Mouse (Mus musculus) myocyte (in vitro differentiated cells): ENCODE measurements around the gene Yap1.

ENCODE experiments used
- CEBPB ChIP-seq: IDR thresholded peaks from 2 replicates; pipeline ENCODE4 v1.6.1; 2011; ENCODE audit warnings: mild to moderate bottlenecking, moderate library complexity; ENCODE audit not compliant: poor library complexity, insufficient read depth, severe bottlenecking
- E2F4 ChIP-seq: IDR thresholded peaks from one replicate; pipeline ENCODE4 v1.6.1; 2011; ENCODE audit warnings: mild to moderate bottlenecking, control low read depth, moderate library complexity; ENCODE audit not compliant: insufficient read depth
- MAX ChIP-seq: IDR thresholded peaks from one replicate; pipeline ENCODE4 v1.6.1; 2011; ENCODE audit warnings: low read depth, mild to moderate bottlenecking, control low read depth
- MYOG ChIP-seq, 3 experiments: IDR thresholded peaks; one replicate each; pipeline ENCODE4 v1.6.1; 2011; ENCODE audit warnings: control low read depth in 2 of 3, low read depth in 2 of 3, mild to moderate bottlenecking in 2 of 3; ENCODE audit not compliant: insufficient read length in 2 of 3, control insufficient read depth in 1 of 3, insufficient read depth in 1 of 3
- POLR2A ChIP-seq: IDR thresholded peaks from one replicate; pipeline ENCODE4 v1.6.1; 2011; ENCODE audit warnings: low read depth, mild to moderate bottlenecking, control low read depth, moderate library complexity; ENCODE audit not compliant: insufficient read length
- POLR2AphosphoS2 ChIP-seq: IDR thresholded peaks from one replicate; pipeline ENCODE4 v1.6.1; 2011; ENCODE audit warnings: low read depth, control low read depth; ENCODE audit not compliant: insufficient read length
- REST ChIP-seq: IDR thresholded peaks from one replicate; pipeline ENCODE4 v1.6.1; 2011; ENCODE audit warnings: mild to moderate bottlenecking, control low read depth, moderate library complexity; ENCODE audit not compliant: insufficient read depth, insufficient read length
- TCF12 ChIP-seq: IDR thresholded peaks from one replicate; pipeline ENCODE4 v1.6.1; 2011; ENCODE audit warnings: mild to moderate bottlenecking, control low read depth; ENCODE audit not compliant: poor library complexity, insufficient read depth, severe bottlenecking
- TCF3 ChIP-seq: IDR thresholded peaks from one replicate; pipeline ENCODE4 v1.6.1; 2011; ENCODE audit warnings: low read depth, control low read depth; ENCODE audit not compliant: insufficient read length
- USF1 ChIP-seq: IDR thresholded peaks from one replicate; pipeline ENCODE4 v1.6.1; 2011; ENCODE audit warnings: low read depth, mild to moderate bottlenecking, control low read depth, moderate library complexity

DNA sequence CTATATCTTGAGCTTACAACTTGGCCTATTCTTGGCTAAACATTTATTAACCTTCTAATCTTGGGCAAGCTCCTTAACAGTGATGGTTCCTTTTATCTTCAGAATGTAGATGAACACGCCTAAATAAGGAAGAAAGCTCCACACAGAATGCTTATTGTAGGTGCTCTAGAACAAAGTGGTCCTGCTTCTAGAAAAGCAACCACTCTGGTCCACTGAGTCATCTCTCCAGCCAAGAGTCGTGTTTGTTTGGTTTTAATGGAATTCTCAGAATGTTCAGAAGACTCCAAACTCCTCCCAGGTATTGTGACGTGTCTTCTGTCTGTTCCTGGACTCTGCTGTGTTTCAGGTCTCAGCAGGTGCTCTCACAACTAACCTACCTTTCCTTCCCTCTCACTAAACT, 38.8 kb downstream of the Yap1 start:
- TF ChIP-seq TCF3 (no peak), TCF12 (no peak), MAX (no peak), POLR2A (no peak), E2F4 (no peak), USF1 (no peak), REST (no peak), MYOG (IDR thresholded peaks at IDR 0.05; ENCODE audit: control insufficient read depth in 1 of 3, insufficient read depth in 1 of 3, insufficient read length in 2 of 3, low read depth in 2 of 3) (no peak), CEBPB (no peak), POLR2AphosphoS2 (no peak)
